14 mouse cellular contexts compared by ENCODE assay signal in the genomic region with DNA sequence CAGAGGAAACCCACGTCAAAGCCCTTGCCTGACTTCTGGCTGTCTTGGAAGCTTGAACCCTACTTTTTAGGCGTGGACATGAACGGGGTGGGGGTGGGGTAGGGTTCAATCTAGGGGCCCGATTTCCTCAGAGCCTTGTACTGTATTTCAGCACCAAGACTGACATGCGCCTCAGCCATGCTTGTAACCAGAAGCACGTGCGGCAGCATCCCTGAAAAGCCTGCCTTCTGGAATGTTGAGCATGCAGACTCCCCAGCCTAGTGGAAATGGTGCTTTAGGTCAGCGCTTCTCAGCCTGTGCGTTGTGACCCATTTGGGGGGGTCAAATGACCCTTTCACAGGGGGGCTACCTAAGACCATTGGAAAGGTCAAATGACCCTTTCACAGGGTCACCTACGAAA. TPM values are rescaled to one million over a fixed set of nuclear protein-coding genes. Genes with fewer than 3 reads are reported as not detected.
DNase-seq lines count a peak whose midpoint lies in the region; ATAC-seq and TF ChIP-seq lines count a peak whose summit lies in the region.
"Had no signal": no experiment of that assay in that cellular context is flagged by ENCODE, and none has a peak within 500 bp of the region (broad histone marks: within the 10 kb centered on the region; RNA-seq: fewer than 3 reads in every experiment).

No protein-coding gene starts in this region.

- no peaks in the 10 kb centered on the region for H3K27me3 ChIP-seq in heart, embryonic 15.5 days
- no peaks in the 10 kb centered on the region for H3K27me3 ChIP-seq in lung, embryonic 16.5 days (ENCODE audit: control insufficient read depth, insufficient read depth, low read depth, low read length)
- no peaks in the 10 kb centered on the region for H3K27me3 ChIP-seq in limb, embryonic 14.5 days (ENCODE audit: control insufficient read depth, insufficient read depth, low read length)
- H3K27me3 ChIP-seq: neural tube, embryonic 13.5 days had no signal

- H3K27ac ChIP-seq in heart, embryonic 15.5 days = peak overlapping the region; percentile 74
- H3K27ac ChIP-seq in lung, embryonic 16.5 days (ENCODE audit: low read length) = no peak overlapping the region
- no peak overlapping the region for H3K27ac ChIP-seq in limb, embryonic 14.5 days (replicated peaks; ENCODE audit: low read depth, low read length)
- H3K27ac ChIP-seq: neural tube, embryonic 13.5 days had no signal

- no peaks in the 10 kb centered on the region for H3K9me3 ChIP-seq in heart, embryonic 15.5 days (replicated peaks)
- H3K9me3 ChIP-seq in lung, embryonic 16.5 days (ENCODE audit: control insufficient read depth, low read length) = no peaks in the 10 kb centered on the region
- H3K9me3 ChIP-seq in limb, embryonic 14.5 days (ENCODE audit: control insufficient read depth, low read length) = no peaks in the 10 kb centered on the region
- H3K9me3 ChIP-seq: neural tube, embryonic 13.5 days had no signal

- H3K9ac ChIP-seq in heart, embryonic 15.5 days = no peak overlapping the region
- no peak overlapping the region for H3K9ac ChIP-seq in lung, embryonic 16.5 days (ENCODE audit: low read length)
- no peak overlapping the region for H3K9ac ChIP-seq in limb, embryonic 14.5 days (ENCODE audit: low read depth, low read length, severe bottlenecking)
- H3K9ac ChIP-seq: neural tube, embryonic 13.5 days had no signal

- no peak for DNase-seq in heart, adult 9 months (ENCODE audit: low spot score in 2 of 2)
- DNase-seq in lung, postnatal 4 days = no peak
- peak; percentile 68 for DNase-seq in embryo, embryonic 11 days
- peak; percentile 55 for DNase-seq in limb, embryonic 14.5 days (ENCODE audit: low spot score)
- no peak for DNase-seq in frontal cortex, postnatal 36 days (ENCODE audit: low spot score in 2 of 2)
- no peak for DNase-seq in gastrocnemius, postnatal 36 days
- DNase-seq: cerebellum, postnatal 14 days; thymus, postnatal 14 days had no signal

- no peaks in the 10 kb centered on the region for H3K36me3 ChIP-seq in heart, embryonic 15.5 days
- no peaks in the 10 kb centered on the region; the same call in 1 of the 2 replicates for H3K36me3 ChIP-seq in lung, embryonic 16.5 days (ENCODE audit: control insufficient read depth, insufficient read depth, low read length)
- peaks cover 22% of the 10 kb centered on the region for H3K36me3 ChIP-seq in limb, embryonic 14.5 days (ENCODE audit: control insufficient read depth, insufficient read depth, low read length)

- WGBS in heart, embryonic 15.5 days = 29% methylated on average over 10 of the region's 10 CpGs
- WGBS in lung, embryonic 16.5 days = 35% methylated on average over 10 of the region's 10 CpGs
- 20% methylated on average over 10 of the region's 10 CpGs for WGBS in limb, embryonic 14.5 days

- intact Hi-C loops in gastrocnemius, postnatal 36 days (cut with DNase I) = no loop called here

- TF ChIP-seq POLR2A in limb, embryonic 14.5 days (IDR thresholded peaks at IDR 0.05; ENCODE audit: borderline replicate concordance, extremely low read depth, insufficient read depth, insufficient read length) = no peak

- H3K4me1 ChIP-seq in heart, embryonic 15.5 days (replicated peaks) = peaks cover 47% of the 10 kb centered on the region
- H3K4me1 ChIP-seq in lung, embryonic 16.5 days (replicated peaks; ENCODE audit: control insufficient read depth, insufficient read depth, low read length) = peaks cover 9% of the 10 kb centered on the region; the same call in 1 of the 2 replicates
- peaks cover 29% of the 10 kb centered on the region for H3K4me1 ChIP-seq in limb, embryonic 14.5 days (ENCODE audit: control insufficient read depth, insufficient read depth, low read length)

- no peak overlapping the region for H3K4me3 ChIP-seq in heart, embryonic 15.5 days
- H3K4me3 ChIP-seq in lung, embryonic 16.5 days (ENCODE audit: low read length) = no peak overlapping the region
- H3K4me3 ChIP-seq in limb, embryonic 14.5 days (replicated peaks; ENCODE audit: low read length) = no peak overlapping the region
- H3K4me3 ChIP-seq: neural tube, embryonic 13.5 days had no signal

- ATAC-seq in heart, embryonic 15.5 days (replicated peaks; ENCODE audit: insufficient number of reproducible peaks, insufficient read depth, low FRiP score, low read depth) = peak; percentile 58; the same call in 1 of the 2 replicates
- ATAC-seq in lung, embryonic 16.5 days (ENCODE audit: low read depth) = peak; percentile 32; the same call in 1 of the 2 replicates
- peak; percentile 52; the same call in 1 of the 2 replicates for ATAC-seq in limb, embryonic 14.5 days (ENCODE audit: low FRiP score, low read depth)
- ATAC-seq: activated CD4-positive, CD25-positive, alpha-beta regulatory T cell, adult 4 months; CD4-positive, CD25-positive, alpha-beta regulatory T cell, adult 4 months; intestine, postnatal 0 days had no signal

- no peak overlapping the region for H3K4me2 ChIP-seq in heart, embryonic 15.5 days
- H3K4me2 ChIP-seq in lung, embryonic 16.5 days (ENCODE audit: low read depth, low read length) = no peak overlapping the region
- H3K4me2 ChIP-seq in limb, embryonic 14.5 days (replicated peaks; ENCODE audit: low read depth, low read length, severe bottlenecking) = no peak overlapping the region
- H3K4me2 ChIP-seq: neural tube, embryonic 13.5 days had no signal

RNA-seq across cellular contexts. Expression of a gene that starts 25.2 kb away (rescaled TPM):
- 10.9 and 11.9 TPM in 2 replicates for polyA plus RNA-seq in heart, embryonic 15.5 days (2015; fragmentation: Nextera tagmentation; extraction: Ambion mirVana)
- polyA plus RNA-seq in lung, embryonic 16.5 days (2015; fragmentation: Nextera tagmentation; extraction: Ambion mirVana) = 16.5 and 18.8 TPM in 2 replicates
- polyA plus RNA-seq in limb, embryonic 14.5 days (2012; rRNA removed) = 81.1 and 108 TPM in 2 replicates
- 56.6 and 60.7 TPM in 2 replicates for polyA plus RNA-seq in limb, embryonic 14.5 days (2014; fragmentation: Nextera tagmentation; extraction: Ambion mirVana)
- 1 to 10 TPM; 3.4 to 4.3 TPM for total RNA-seq in gastrocnemius, postnatal 36 days (2021)

Comparison
In these comparisons a context has a peak if more than half of its experiments do, and no peak if none do; other contexts are left out.
1. DNase-seq: peak in embryo, embryonic 11 days (single experiment) and limb, embryonic 14.5 days (single experiment); none in heart, adult 9 months (0 of 2), lung, postnatal 4 days (0 of 2), frontal cortex, postnatal 36 days (0 of 2) and gastrocnemius, postnatal 36 days (0 of 2).
2. Peak in every context shown above with its lines, with median percentiles within 50 percentile points of each other: ATAC-seq.